18 mouse cellular contexts compared by ENCODE assay signal in the genomic region with DNA sequence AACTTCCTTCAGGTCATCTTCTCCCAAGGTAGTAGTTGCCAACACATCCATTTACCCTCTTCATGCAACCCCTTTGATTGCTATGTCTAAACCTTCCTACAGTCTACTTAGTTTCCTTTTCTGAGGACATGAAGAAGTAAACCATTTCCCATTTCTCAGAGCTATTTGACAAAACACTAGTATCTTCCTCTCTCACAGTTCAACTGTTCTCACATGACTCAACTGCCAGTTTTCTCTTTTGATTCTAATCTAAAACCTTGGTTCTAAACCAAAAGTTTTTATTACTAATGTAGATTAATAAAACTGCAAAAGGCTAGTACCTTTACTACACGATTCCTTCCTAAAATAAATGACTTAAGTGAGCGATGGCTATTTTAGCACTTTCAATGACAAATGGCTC. TPM values are rescaled to one million over a fixed set of nuclear protein-coding genes. Genes with fewer than 3 reads are reported as not detected.
A peak's percentile ranks its signal among the peaks of the same experiment; 100 is the strongest.
DNase-seq lines count a peak whose midpoint lies in the region; ATAC-seq and TF ChIP-seq lines count a peak whose summit lies in the region.
"Had no signal": no experiment of that assay in that cellular context is flagged by ENCODE, and none has a peak within 500 bp of the region (broad histone marks: within the 10 kb centered on the region; RNA-seq: fewer than 3 reads in every experiment).

No protein-coding gene starts in this region.

- H3K27me3 ChIP-seq in heart, embryonic 13.5 days (replicated peaks), result no peaks in the 10 kb centered on the region
- H3K27me3 ChIP-seq in liver, embryonic 11.5 days (replicated peaks; ENCODE audit: control insufficient read depth, insufficient read depth, low read length), result no peaks in the 10 kb centered on the region
- H3K27me3 ChIP-seq in liver, embryonic 13.5 days, result peaks cover 7% of the 10 kb centered on the region
- no peaks in the 10 kb centered on the region for H3K27me3 ChIP-seq in neural tube, embryonic 15.5 days (replicated peaks)
- H3K27me3 ChIP-seq in forebrain, postnatal 0 days (ENCODE audit: insufficient read depth, low read length), result no peaks in the 10 kb centered on the region
- H3K27me3 ChIP-seq: embryonic facial prominence, embryonic 15.5 days had no signal

- ATAC-seq in heart, embryonic 13.5 days (ENCODE audit: extremely low read depth, insufficient number of reproducible peaks, low FRiP score, low TSS enrichment), result no peak
- ATAC-seq in liver, embryonic 11.5 days (replicated peaks; ENCODE audit: low FRiP score), result no peak
- no peak for ATAC-seq in liver, embryonic 13.5 days (ENCODE audit: low read depth)
- ATAC-seq in neural tube, embryonic 15.5 days (ENCODE audit: low FRiP score), result no peak
- ATAC-seq in forebrain, postnatal 0 days, result no peak
- ATAC-seq: forebrain, embryonic 14.5 days; intestine, postnatal 0 days had no signal

- no peaks in the 10 kb centered on the region for H3K9me3 ChIP-seq in heart, embryonic 13.5 days
- no peaks in the 10 kb centered on the region for H3K9me3 ChIP-seq in liver, embryonic 11.5 days (ENCODE audit: control insufficient read depth, low read length)
- H3K9me3 ChIP-seq in liver, embryonic 13.5 days (replicated peaks), result no peaks in the 10 kb centered on the region
- no peaks in the 10 kb centered on the region for H3K9me3 ChIP-seq in neural tube, embryonic 15.5 days (replicated peaks)
- no peaks in the 10 kb centered on the region for H3K9me3 ChIP-seq in forebrain, postnatal 0 days (ENCODE audit: low read length)
- H3K9me3 ChIP-seq: embryonic facial prominence, embryonic 15.5 days had no signal

- H3K4me2 ChIP-seq in heart, embryonic 13.5 days, result peak overlapping the region; percentile 90
- H3K4me2 ChIP-seq in liver, embryonic 11.5 days, result peak overlapping the region; percentile 80
- peak overlapping the region; percentile 92 for H3K4me2 ChIP-seq in liver, embryonic 13.5 days
- H3K4me2 ChIP-seq in neural tube, embryonic 15.5 days, result peak overlapping the region; percentile 81
- H3K4me2 ChIP-seq in forebrain, postnatal 0 days (ENCODE audit: low read depth), result no peak overlapping the region

- peaks cover 22% of the 10 kb centered on the region for H3K4me1 ChIP-seq in heart, embryonic 13.5 days
- H3K4me1 ChIP-seq in liver, embryonic 11.5 days (replicated peaks; ENCODE audit: control insufficient read depth, insufficient read depth, low read length), result peaks cover 11% of the 10 kb centered on the region; the same call in 1 of the 2 replicates
- H3K4me1 ChIP-seq in liver, embryonic 13.5 days (replicated peaks), result peaks cover 33% of the 10 kb centered on the region
- H3K4me1 ChIP-seq in neural tube, embryonic 15.5 days, result peaks cover 20% of the 10 kb centered on the region
- H3K4me1 ChIP-seq in forebrain, postnatal 0 days (ENCODE audit: insufficient read depth), result peaks cover 8% of the 10 kb centered on the region; the same call in 1 of the 2 replicates

- no peak overlapping the region for H3K27ac ChIP-seq in heart, embryonic 13.5 days (replicated peaks)
- no peak overlapping the region for H3K27ac ChIP-seq in liver, embryonic 11.5 days (ENCODE audit: low read depth, low read length)
- peak overlapping the region; percentile 25; the same call in 1 of the 2 replicates for H3K27ac ChIP-seq in liver, embryonic 13.5 days
- H3K27ac ChIP-seq in neural tube, embryonic 15.5 days (replicated peaks), result no peak overlapping the region
- H3K27ac ChIP-seq in forebrain, postnatal 0 days (ENCODE audit: low read depth, low read length), result no peak overlapping the region
- H3K27ac ChIP-seq: embryonic facial prominence, embryonic 15.5 days had no signal

- no peak overlapping the region for H3K4me3 ChIP-seq in heart, embryonic 13.5 days
- no peak overlapping the region for H3K4me3 ChIP-seq in liver, embryonic 11.5 days (ENCODE audit: low read depth, low read length)
- H3K4me3 ChIP-seq in liver, embryonic 13.5 days (replicated peaks), result peak overlapping the region; percentile 91; the same call in 1 of the 2 replicates
- H3K4me3 ChIP-seq in neural tube, embryonic 15.5 days (replicated peaks), result no peak overlapping the region
- H3K4me3 ChIP-seq in forebrain, postnatal 0 days (ENCODE audit: low read depth, low read length), result no peak overlapping the region

- no peaks in the 10 kb centered on the region for H3K36me3 ChIP-seq in heart, embryonic 13.5 days
- H3K36me3 ChIP-seq in liver, embryonic 11.5 days (ENCODE audit: control insufficient read depth, insufficient read depth, low read length), result no peaks in the 10 kb centered on the region
- no peaks in the 10 kb centered on the region for H3K36me3 ChIP-seq in liver, embryonic 13.5 days
- no peaks in the 10 kb centered on the region for H3K36me3 ChIP-seq in neural tube, embryonic 15.5 days
- no peaks in the 10 kb centered on the region for H3K36me3 ChIP-seq in forebrain, postnatal 0 days (ENCODE audit: insufficient read depth)
- H3K36me3 ChIP-seq: embryonic facial prominence, embryonic 15.5 days had no signal

- H3K9ac ChIP-seq in heart, embryonic 13.5 days, result no peak overlapping the region
- H3K9ac ChIP-seq in liver, embryonic 11.5 days (ENCODE audit: low read depth, low read length), result no peak overlapping the region
- peak overlapping the region; percentile 97 for H3K9ac ChIP-seq in liver, embryonic 13.5 days
- no peak overlapping the region for H3K9ac ChIP-seq in neural tube, embryonic 15.5 days (replicated peaks)
- H3K9ac ChIP-seq in forebrain, postnatal 0 days, result no peak overlapping the region
- H3K9ac ChIP-seq: embryonic facial prominence, embryonic 15.5 days; lung, embryonic 14.5 days had no signal

- DNase-seq in heart, postnatal 4 days, result no peak
- DNase-seq in liver, embryonic 11.5 days (ENCODE audit: low spot score), result no peak
- DNase-seq in liver, result no peak
- no peak for DNase-seq in liver, embryonic 13.5 days
- DNase-seq in forebrain, postnatal 0 days, result no peak
- DNase-seq in gastrocnemius, adult 8-10 months (ENCODE audit: low spot score in 2 of 2), result no peak
- DNase-seq: cerebellum, adult 18-20 months; heart, adult 18-20 months; heart, postnatal 10 days; kidney, postnatal 14 days; layer of hippocampus, adult 9-11 months; lung, embryonic 14.5 days; right cerebral cortex, adult 18-20 months had no signal

- TF ChIP-seq CTCF in forebrain, postnatal 0 days (IDR thresholded peaks at IDR 0.05; ENCODE audit: low read depth), result no peak

- WGBS in heart, embryonic 13.5 days, result 94% methylated on average over 2 of the region's 2 CpGs
- WGBS in liver, embryonic 11.5 days, result 80% methylated on average over 2 of the region's 2 CpGs
- 86% methylated on average over 2 of the region's 2 CpGs for WGBS in liver, embryonic 13.5 days (ENCODE audit: insufficient replicate concordance)
- 84% methylated on average over 2 of the region's 2 CpGs for WGBS in neural tube, embryonic 15.5 days
- 56% methylated on average over 2 of the region's 2 CpGs for WGBS in forebrain, postnatal 0 days

RNA-seq across cellular contexts. Expression of gene Acer3, which starts 13.6 kb away (rescaled TPM):
- 18.9 and 24.6 TPM in 2 replicates for polyA plus RNA-seq in heart, embryonic 13.5 days (2015; fragmentation: Nextera tagmentation; extraction: Ambion mirVana)
- 10 to 100 TPM; 18.0 to 22.0 TPM for total RNA-seq in heart, postnatal 4 days (2021)
- 35.2 and 35.8 TPM in 2 replicates for polyA plus RNA-seq in liver, embryonic 11.5 days (2014; fragmentation: Nextera tagmentation; extraction: Ambion mirVana)
- polyA plus RNA-seq in liver, embryonic 13.5 days (2015; fragmentation: Nextera tagmentation; extraction: Ambion mirVana), result 24.4 and 28.9 TPM in 2 replicates
- 28.3 and 28.4 TPM in 2 replicates for polyA plus RNA-seq in neural tube, embryonic 15.5 days (2015; fragmentation: Nextera tagmentation; extraction: Ambion mirVana)
- total RNA-seq in forebrain, postnatal 0 days (2014; rRNA removed), result 12.1 TPM in 2 replicates
- 7.9 and 14.1 TPM in 2 replicates for polyA plus RNA-seq in forebrain, postnatal 0 days (2015; fragmentation: Nextera tagmentation; extraction: Ambion mirVana)
- total RNA-seq in gastrocnemius, adult 8-10 months (2022), result 1 to 10 TPM; 1.8 to 4.5 (median 2.9) TPM

RNA-seq across cellular contexts. Expression of gene Tsku, which starts 53.7 kb away (rescaled TPM):
- polyA plus RNA-seq in heart, embryonic 13.5 days (2015; fragmentation: Nextera tagmentation; extraction: Ambion mirVana), result 5.7 and 6.7 TPM in 2 replicates
- total RNA-seq in heart, postnatal 4 days (2021), result 1 to 10 TPM; 8.7 to 9.2 TPM
- 4.3 and 4.8 TPM in 2 replicates for polyA plus RNA-seq in liver, embryonic 11.5 days (2014; fragmentation: Nextera tagmentation; extraction: Ambion mirVana)
- polyA plus RNA-seq in liver, embryonic 13.5 days (2015; fragmentation: Nextera tagmentation; extraction: Ambion mirVana), result 1.1 and 1.8 TPM in 2 replicates
- polyA plus RNA-seq in neural tube, embryonic 15.5 days (2015; fragmentation: Nextera tagmentation; extraction: Ambion mirVana), result 6.3 and 7.1 TPM in 2 replicates
- 20.2 and 24.8 TPM in 2 replicates for total RNA-seq in forebrain, postnatal 0 days (2014; rRNA removed)
- polyA plus RNA-seq in forebrain, postnatal 0 days (2015; fragmentation: Nextera tagmentation; extraction: Ambion mirVana), result 5.4 and 6.2 TPM in 2 replicates
- total RNA-seq in gastrocnemius, adult 8-10 months (2022), result 1 to 10 TPM in 2 of 4 experiments, under 1 TPM in 2; 0.73 to 1.9 (median 1.1) TPM
